Mouse (Mus musculus) C2C12 (cell line): ENCODE results near the gene Ncbp3. TPM values are rescaled to one million over a fixed set of nuclear protein-coding genes. Genes with fewer than 3 reads are reported as not detected.

Experiments
- H3K27me3 ChIP-seq: one replicate; pipeline ENCODE4 v1.6.1; 2011; ENCODE audit not compliant: control insufficient read depth, insufficient read depth, insufficient read length
- H3K36me3 ChIP-seq: one replicate; pipeline ENCODE4 v1.6.1; 2011; ENCODE audit not compliant: control insufficient read depth, insufficient read depth
- H3K4me3 ChIP-seq: one replicate; pipeline ENCODE4 v1.5.1; 2011; ENCODE audit warnings: mild to moderate bottlenecking, control low read depth; ENCODE audit not compliant: poor library complexity, insufficient read depth, severe bottlenecking
- H3K79me2 ChIP-seq: one replicate; pipeline ENCODE4 v1.6.1; 2011; ENCODE audit not compliant: control insufficient read depth, insufficient read depth
- H3K79me3 ChIP-seq: one replicate; pipeline ENCODE4 v1.6.1; 2011; ENCODE audit warnings: low read depth, control low read depth
- H3ac ChIP-seq: one replicate; pipeline ENCODE3; 2011; ENCODE audit warnings: low read depth; ENCODE audit not compliant: control insufficient read depth, insufficient read length
- CEBPB ChIP-seq: IDR thresholded peaks from one replicate; pipeline ENCODE4 v1.6.1; 2011; ENCODE audit warnings: low read depth, mild to moderate bottlenecking, control low read depth, moderate library complexity
- CTCF ChIP-seq: IDR thresholded peaks from one replicate; pipeline ENCODE4 v1.5.1; 2011; ENCODE audit not compliant: control insufficient read depth, insufficient read depth, insufficient read length
- FOSL1 ChIP-seq: IDR thresholded peaks from one replicate; pipeline ENCODE4 v1.8.0; 2011; ENCODE audit warnings: mild to moderate bottlenecking, low read length; ENCODE audit not compliant: poor library complexity, insufficient read depth, severe bottlenecking
- MAX ChIP-seq: IDR thresholded peaks from one replicate; pipeline ENCODE4 v1.6.1; 2011; ENCODE audit warnings: mild to moderate bottlenecking, control low read depth
- MYOD1 ChIP-seq: IDR thresholded peaks from one replicate; pipeline ENCODE4 v1.6.1; 2011; ENCODE audit warnings: low read depth; ENCODE audit not compliant: control insufficient read depth, insufficient read length
- MYOG ChIP-seq: IDR thresholded peaks from one replicate; pipeline ENCODE4 v1.6.1; 2011; ENCODE audit not compliant: control insufficient read depth, insufficient read length; ENCODE audit errors: extremely low read depth
- USF1 ChIP-seq: IDR thresholded peaks from one replicate; pipeline ENCODE4 v1.6.1; 2011; ENCODE audit warnings: low read depth, mild to moderate bottlenecking, control low read depth, moderate library complexity
- polyA plus RNA-seq: library from polyadenylated mRNA; unstranded; fragments of >200 nt; fragmentation: generic; extraction: Trizol; gene quantifications from one replicate; pipeline ENCODE4 v1.2.1, GENCODE M21; 2012; ENCODE audit warnings: missing spikeins

Gene Ncbp3
- polyA plus RNA-seq, 1 experiment, result 3.6 TPM

GRCm38 (mm10) chr11:73071839-73072238, 24.3 kb downstream of the Ncbp3 start:
- no peaks in the 10 kb centered on the region for H3K79me3 ChIP-seq
- H3K36me3 ChIP-seq, result peaks cover 99% of the 10 kb centered on the region
- H3ac ChIP-seq, result no peak overlapping the region
- no peaks in the 10 kb centered on the region for H3K79me2 ChIP-seq
- TF ChIP-seq MYOD1 (no peak), USF1 (no peak), FOSL1 (no peak), MYOG (no peak)
- no peak overlapping the region for H3K4me3 ChIP-seq
- no peaks in the 10 kb centered on the region for H3K27me3 ChIP-seq

DNA sequence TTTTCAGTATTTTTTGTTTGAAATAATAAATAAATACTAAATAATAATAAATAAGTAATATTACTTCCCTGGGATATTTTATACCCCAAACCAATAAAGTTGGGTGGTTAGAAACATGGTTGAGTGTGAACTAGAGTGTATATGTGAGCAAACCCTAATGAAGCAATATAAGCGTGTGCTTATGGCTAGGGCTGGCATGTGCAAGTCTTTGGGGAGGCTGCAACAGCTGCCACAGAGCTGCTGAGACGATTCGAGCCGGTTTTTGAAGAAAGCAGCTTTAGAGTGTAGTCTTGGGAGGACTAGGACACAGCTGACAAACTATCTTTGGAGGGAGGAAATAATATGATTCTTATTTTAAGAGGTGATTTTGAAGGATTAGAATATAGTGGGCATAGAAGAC, 28.7 kb downstream of the Ncbp3 start:
- Histone ChIP-seq H3K36me3 (peaks cover 99% of the 10 kb centered on the region), H3K79me3 (no peaks in the 10 kb centered on the region)
- TF ChIP-seq MYOG (no peak), CEBPB (no peak), FOSL1 (no peak), MAX (no peak), USF1 (no peak), MYOD1 (no peak), CTCF (no peak)

DNA sequence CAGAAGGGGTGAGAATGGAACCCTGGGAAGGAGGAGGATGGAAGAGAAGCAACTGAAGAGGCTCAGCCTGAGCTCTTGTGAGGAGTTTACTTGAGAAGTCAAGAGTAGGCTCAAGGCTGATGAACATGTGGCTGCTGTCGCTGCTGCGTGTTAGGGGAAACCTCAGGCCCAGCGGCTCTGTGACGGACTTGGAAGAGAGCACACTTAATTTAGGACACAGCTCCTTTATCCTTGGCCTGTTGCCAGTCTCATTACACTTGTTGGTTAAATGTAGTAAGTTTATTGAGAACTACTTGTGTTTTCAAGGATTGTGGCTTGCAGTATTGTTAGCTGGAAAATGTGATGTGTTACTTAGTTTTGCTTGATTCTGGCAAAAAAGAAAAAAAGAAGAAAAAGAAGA, 29.1 kb downstream of the Ncbp3 start:
- Histone ChIP-seq H3K27me3 (no peaks in the 10 kb centered on the region), H3K36me3 (peaks cover 98% of the 10 kb centered on the region), H3K4me3 (no peak overlapping the region), H3K79me2 (no peaks in the 10 kb centered on the region), H3K79me3 (no peaks in the 10 kb centered on the region), H3ac (no peak overlapping the region)
- no peak for TF ChIP-seq MYOG
- TF ChIP-seq MYOD1, result no peak
- TF ChIP-seq CTCF, result no peak
- no peak for TF ChIP-seq USF1
- TF ChIP-seq MAX, result no peak
- no peak for TF ChIP-seq FOSL1
- TF ChIP-seq CEBPB, result no peak

More for the DNA sequence above, 28.7 kb downstream of the Ncbp3 start:
- Histone ChIP-seq H3ac (no peak overlapping the region), H3K79me2 (no peaks in the 10 kb centered on the region), H3K4me3 (no peak overlapping the region), H3K27me3 (no peaks in the 10 kb centered on the region)

- Histone ChIP-seq H3ac (no peak overlapping the region), H3K79me3 (no peaks in the 10 kb centered on the region), H3K79me2 (no peaks in the 10 kb centered on the region), H3K4me3 (no peak overlapping the region), H3K36me3 (peaks cover 93% of the 10 kb centered on the region), H3K27me3 (no peaks in the 10 kb centered on the region)
- TF ChIP-seq MYOG (no peak), MAX (no peak), USF1 (no peak), MYOD1 (no peak), CTCF (no peak), FOSL1 (no peak), CEBPB (no peak)
These were observed 29.7 kb downstream of the Ncbp3 start for GRCm38 (mm10) chr11:73077211-73077720.

DNA sequence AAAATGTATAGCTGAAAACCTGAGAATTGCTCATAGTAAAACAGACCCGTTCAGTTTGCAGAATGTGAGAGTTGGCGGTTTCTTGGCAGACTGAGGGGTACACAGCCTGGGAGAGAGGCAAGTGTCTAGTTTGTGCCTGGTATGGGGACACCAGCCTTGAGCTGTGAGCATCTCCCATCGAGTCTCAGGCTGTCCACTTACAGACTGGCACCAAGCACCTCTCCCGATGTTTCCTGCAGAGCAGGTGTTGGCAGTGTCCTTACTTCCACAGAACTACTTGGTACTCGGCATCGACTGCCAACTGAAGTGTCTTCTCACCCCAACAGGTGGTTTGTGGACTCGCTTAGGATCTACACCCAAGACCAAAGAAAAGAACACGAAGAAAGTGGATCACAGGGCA, 31.0 kb downstream of the Ncbp3 start:
- H3K36me3 ChIP-seq, result peaks cover 84% of the 10 kb centered on the region
- no peaks in the 10 kb centered on the region for H3K27me3 ChIP-seq
- H3K79me3 ChIP-seq, result no peaks in the 10 kb centered on the region
- no peak overlapping the region for H3ac ChIP-seq
- H3K4me3 ChIP-seq, result no peak overlapping the region
- TF ChIP-seq MYOD1, result no peak
- TF ChIP-seq FOSL1, result no peak
- no peak for TF ChIP-seq CEBPB
- no peak for TF ChIP-seq MAX
- no peak for TF ChIP-seq CTCF
- no peak for TF ChIP-seq USF1
- TF ChIP-seq MYOG, result no peak
- no peaks in the 10 kb centered on the region for H3K79me2 ChIP-seq

- Histone ChIP-seq H3K79me3 (no peaks in the 10 kb centered on the region), H3ac (no peak overlapping the region), H3K36me3 (peaks cover 83% of the 10 kb centered on the region), H3K79me2 (no peaks in the 10 kb centered on the region), H3K27me3 (no peaks in the 10 kb centered on the region), H3K4me3 (no peak overlapping the region)
- no peak for TF ChIP-seq MYOG
- TF ChIP-seq CEBPB, result no peak
- TF ChIP-seq MAX, result no peak
- no peak for TF ChIP-seq FOSL1
- no peak for TF ChIP-seq MYOD1
- no peak for TF ChIP-seq USF1
- TF ChIP-seq CTCF, result no peak
These were observed 32.7 kb downstream of the Ncbp3 start for GRCm38 (mm10) chr11:73080306-73080705.
